Mouse (Mus musculus) embryonic facial prominence, embryonic 15.5 days (tissue): ENCODE results near the gene Znrf3. TPM values are rescaled to one million over a fixed set of nuclear protein-coding genes. Genes with fewer than 3 reads are reported as not detected.
A peak's percentile ranks its signal among the peaks of the same experiment; 100 is the strongest.

Experiments used
- ATAC-seq: fragments of 200-750 bp; cut with Nextera tagmentation; 2 replicates; pipeline ENCODE4 v1.8.0; 2017; ENCODE audit warnings: low read depth, moderate TSS enrichment; ENCODE audit not compliant: insufficient number of reproducible peaks, low FRiP score, low TSS enrichment
- H3K27ac ChIP-seq: fragments of 300-500 bp; sonication (generic); replicated peaks from 2 replicates; pipeline ENCODE4 v1.5.1; 2015; ENCODE audit warnings: mild to moderate bottlenecking, inconsistent platforms
- H3K27me3 ChIP-seq: fragments of 300-500 bp; sonication (generic); 2 replicates; pipeline ENCODE4 v1.6.1; 2015; ENCODE audit warnings: inconsistent platforms
- H3K36me3 ChIP-seq: fragments of 300-500 bp; sonication (generic); 2 replicates; pipeline ENCODE4 v1.6.1; 2015; ENCODE audit warnings: mild to moderate bottlenecking, inconsistent platforms
- H3K4me1 ChIP-seq: fragments of 300-500 bp; sonication (generic); 2 replicates; pipeline ENCODE4 v1.6.1; 2015; ENCODE audit warnings: inconsistent platforms
- H3K4me2 ChIP-seq: fragments of 300-500 bp; sonication (generic); replicated peaks from 2 replicates; pipeline ENCODE4 v1.6.1; 2015; ENCODE audit warnings: mild to moderate bottlenecking, inconsistent platforms
- H3K4me3 ChIP-seq: fragments of 300-500 bp; sonication (generic); replicated peaks from 2 replicates; pipeline ENCODE4 v1.5.1; 2015; ENCODE audit warnings: mild to moderate bottlenecking, inconsistent platforms
- H3K9ac ChIP-seq: fragments of 300-500 bp; sonication (generic); 2 replicates; pipeline ENCODE4 v1.6.1; 2015; ENCODE audit warnings: inconsistent platforms
- H3K9me3 ChIP-seq: fragments of 300-500 bp; sonication (generic); replicated peaks from 2 replicates; pipeline ENCODE4 v1.6.1; 2016; ENCODE audit warnings: inconsistent platforms
- WGBS: fragments of 180-500 bp; shearing (Covaris S2); methylation state at CpG from one replicate; pipeline ENCODE4 v1.1.7; 2015; 5-methylcytosine and 5-hydroxymethylcytosine counted together
- polyA plus RNA-seq: library from polyadenylated mRNA; unstranded; fragments of >200 nt; fragmentation: Nextera tagmentation; extraction: Ambion mirVana; gene quantifications from 2 replicates; pipeline ENCODE4 v1.2.1, GENCODE M21; 2015

The Znrf3 gene
- polyA plus RNA-seq, 1 experiment from 2014 or later = 16.9 TPM

DNA sequence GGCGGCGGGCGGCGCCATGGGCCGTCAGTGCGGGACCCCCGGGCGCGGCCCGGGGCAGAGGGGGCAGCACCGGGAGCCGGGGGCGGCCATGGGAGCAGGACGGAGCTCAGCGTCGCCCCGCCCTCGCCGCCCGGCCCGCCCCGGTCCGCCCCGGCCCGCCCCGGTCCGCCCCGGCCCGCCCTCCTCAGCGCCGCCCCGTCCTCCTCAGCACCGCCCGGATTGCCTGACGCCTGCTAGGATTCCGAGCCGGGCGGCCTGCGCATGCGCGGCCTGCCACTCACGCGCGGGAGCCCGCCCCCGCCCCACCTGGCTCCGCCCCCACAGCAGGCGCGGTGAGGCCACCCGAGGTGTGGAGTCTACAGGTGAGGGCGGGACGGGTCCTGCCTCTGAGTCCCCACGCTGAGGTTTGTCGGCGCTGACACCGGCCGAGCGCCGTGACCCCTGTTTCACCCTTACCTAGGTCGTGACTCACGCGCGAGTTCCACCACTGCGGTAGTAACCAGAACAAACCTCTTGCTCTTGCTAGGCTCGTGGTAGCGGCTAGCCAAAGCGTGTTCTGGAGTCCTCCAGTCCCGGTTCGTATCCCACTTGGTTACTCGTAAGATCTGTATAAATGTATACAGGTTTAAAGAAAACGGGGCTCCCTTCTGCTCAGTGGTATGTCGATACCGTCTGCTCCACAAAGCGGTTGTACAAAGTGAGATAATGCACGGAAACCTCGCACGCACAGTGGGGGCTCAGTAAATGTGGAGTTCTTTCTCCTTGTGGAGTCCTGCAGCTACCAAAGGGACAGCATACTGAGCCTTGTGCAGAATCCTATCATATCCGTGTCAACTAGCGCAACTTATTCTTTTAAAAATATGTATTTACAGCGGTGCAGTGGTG, 182.9 kb downstream of the Znrf3 start, which contains the start of gene Kremen1:
Gene Kremen1 (minus strand): TSS at position 51 of the 885 bp plus-strand sequence.
- H3K27ac ChIP-seq = peak within 1 kb of the TSS; percentile 84
- H3K4me2 ChIP-seq = peak within 1 kb of the TSS; percentile 57
- H3K36me3 ChIP-seq = no peaks in the 10 kb centered on the region
- H3K4me3 ChIP-seq = peak within 1 kb of the TSS; percentile 96
- H3K4me1 ChIP-seq = peaks cover 30% of the 10 kb centered on the region
- peak; percentile 97 for ATAC-seq
- no peaks in the 10 kb centered on the region for H3K9me3 ChIP-seq
- H3K9ac ChIP-seq = peak within 1 kb of the TSS; percentile 93
- WGBS = 2% methylated on average over 66 of the region's 80 CpGs
- H3K27me3 ChIP-seq = no peaks in the 10 kb centered on the region

DNA sequence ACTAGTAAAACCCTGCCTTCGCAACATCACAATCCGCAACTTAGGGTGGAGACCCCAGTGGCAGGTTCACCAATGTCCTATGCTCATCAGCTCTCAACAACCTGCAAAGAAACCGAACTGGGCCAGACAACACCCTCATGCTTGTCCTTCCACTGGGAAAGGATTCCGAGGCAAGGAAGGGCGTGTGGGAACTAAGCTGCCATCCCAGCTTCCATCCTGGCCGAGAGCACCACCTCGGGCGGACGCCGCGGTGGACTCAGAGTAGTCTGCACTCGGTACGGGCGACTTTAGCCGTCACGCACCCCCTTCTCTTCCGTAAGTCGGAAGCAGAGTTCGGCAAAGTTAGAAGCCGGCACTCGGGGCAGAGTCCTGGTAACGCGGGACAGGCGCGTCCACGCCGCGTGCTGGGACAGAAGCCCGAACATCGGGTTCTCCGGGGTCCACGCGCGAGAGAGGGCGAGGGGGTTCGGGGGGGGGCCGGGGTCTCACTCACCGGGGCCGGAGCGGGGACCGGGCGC, 183.6 kb downstream of the Znrf3 start:
- no peaks in the 10 kb centered on the region for H3K36me3 ChIP-seq
- no peaks in the 10 kb centered on the region for H3K27me3 ChIP-seq
- peak overlapping the region; percentile 57 for H3K4me2 ChIP-seq
- under 1% methylated on average over 42 of the region's 42 CpGs for WGBS
- no peak; the same call in 1 of the 2 replicates for ATAC-seq
- H3K27ac ChIP-seq = peak overlapping the region; percentile 84
- peak overlapping the region; percentile 96 for H3K4me3 ChIP-seq
- peaks cover 37% of the 10 kb centered on the region for H3K4me1 ChIP-seq
- H3K9me3 ChIP-seq = no peaks in the 10 kb centered on the region
- peak overlapping the region; percentile 93 for H3K9ac ChIP-seq

DNA sequence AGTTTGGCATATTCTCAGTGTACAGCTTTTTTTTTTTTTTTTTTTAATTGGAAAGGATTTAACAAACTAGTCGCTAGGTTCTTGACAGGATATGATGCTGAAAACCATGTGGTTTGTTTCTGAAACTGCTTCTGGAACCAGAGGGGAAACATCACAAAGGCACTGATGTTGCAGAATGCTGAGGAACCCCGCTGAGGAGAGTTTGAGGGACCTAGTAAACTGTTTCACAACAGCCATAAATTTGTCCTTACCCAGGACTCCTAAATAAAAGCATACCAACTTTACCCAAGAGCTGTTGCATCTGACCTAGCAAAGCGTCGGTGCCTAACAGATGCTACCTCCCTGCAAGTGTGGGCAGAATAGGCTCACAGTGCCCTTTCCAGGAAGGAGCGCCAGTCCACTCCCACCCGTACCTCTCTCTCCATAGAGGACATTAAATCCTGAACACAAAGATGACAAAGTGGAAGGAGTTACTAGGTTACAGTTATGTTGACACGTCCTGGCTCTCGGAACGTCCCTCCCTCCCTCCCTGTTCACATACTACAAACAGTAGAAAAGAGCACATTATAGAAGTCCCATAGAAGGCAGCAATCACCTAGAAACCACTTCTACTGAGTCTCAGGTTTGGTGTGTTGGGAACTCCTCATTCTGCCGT, 184.6 kb downstream of the Znrf3 start:
- Histone ChIP-seq H3K4me3 (peak overlapping the region; percentile 96), H3K27me3 (no peaks in the 10 kb centered on the region), H3K4me1 (peaks cover 46% of the 10 kb centered on the region), H3K36me3 (no peaks in the 10 kb centered on the region), H3K4me2 (peak overlapping the region; percentile 57), H3K27ac (peak overlapping the region; percentile 84), H3K9me3 (no peaks in the 10 kb centered on the region), H3K9ac (no peak overlapping the region)
- no peak for ATAC-seq
- 30% methylated on average over 10 of the region's 10 CpGs for WGBS

DNA sequence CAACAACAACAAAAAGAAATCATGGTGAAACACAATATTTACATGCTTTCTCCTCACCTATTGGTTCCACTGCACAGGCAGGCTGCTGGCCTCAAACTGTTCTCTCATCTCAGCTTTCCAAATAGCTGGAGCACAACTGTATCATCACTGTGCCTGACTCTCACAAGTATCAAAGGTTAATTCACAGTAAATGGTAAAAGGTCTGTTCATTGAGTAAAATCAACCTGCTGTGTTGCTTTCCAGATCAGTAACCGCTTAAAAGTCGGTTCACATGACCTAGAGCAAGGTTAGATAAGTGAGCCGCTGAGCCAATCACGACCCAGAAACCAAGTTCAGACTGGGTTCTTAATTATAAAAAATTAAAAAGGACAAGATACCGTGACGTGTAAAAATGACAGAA, 186.6 kb downstream of the Znrf3 start:
- Histone ChIP-seq H3K9me3 (no peaks in the 10 kb centered on the region), H3K4me1 (peaks cover 63% of the 10 kb centered on the region), H3K9ac (no peak overlapping the region), H3K36me3 (no peaks in the 10 kb centered on the region), H3K27me3 (no peaks in the 10 kb centered on the region), H3K27ac (no peak overlapping the region), H3K4me3 (no peak overlapping the region), H3K4me2 (no peak overlapping the region)
- no peak for ATAC-seq
- WGBS = 94% methylated on average over 6 of the region's 6 CpGs

- Histone ChIP-seq H3K4me3 (no peak overlapping the region), H3K27me3 (no peaks in the 10 kb centered on the region), H3K4me2 (no peak overlapping the region), H3K27ac (peak overlapping the region; percentile 90), H3K9me3 (no peaks in the 10 kb centered on the region), H3K4me1 (peaks cover 69% of the 10 kb centered on the region), H3K36me3 (no peaks in the 10 kb centered on the region), H3K9ac (no peak overlapping the region)
- 69% methylated on average over 13 of the region's 13 CpGs for WGBS
- no peak for ATAC-seq
Observed at GRCm38 (mm10) chr11:5257151-5257862, 187.3 kb downstream of the Znrf3 start.

DNA sequence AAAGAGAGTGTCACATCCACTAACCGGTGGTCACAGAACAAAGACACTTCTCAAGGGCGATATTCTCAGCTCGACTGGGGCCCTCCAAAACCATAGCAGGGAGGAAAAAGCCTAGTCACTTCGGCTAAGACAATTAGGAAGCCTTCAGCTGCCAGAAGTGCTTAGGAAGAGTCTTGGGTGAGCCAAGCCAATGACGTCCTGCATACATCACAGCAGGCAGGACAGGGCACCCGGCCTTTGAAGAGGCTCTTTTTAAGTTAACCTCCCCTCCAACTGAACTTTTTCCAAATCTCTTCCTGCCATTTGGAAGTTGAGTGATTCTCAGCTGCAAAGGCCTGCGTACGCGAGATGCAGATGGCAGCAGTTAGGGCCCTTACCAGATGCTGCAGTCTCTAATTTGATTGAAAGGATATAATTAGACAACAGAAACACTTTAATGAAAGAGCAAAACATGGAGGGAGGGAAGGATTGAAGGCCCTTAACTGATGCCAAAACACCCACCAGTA, 189.1 kb downstream of the Znrf3 start:
- peak; percentile 12; the same call in 1 of the 2 replicates for ATAC-seq
- Histone ChIP-seq H3K4me2 (no peak overlapping the region), H3K9me3 (no peaks in the 10 kb centered on the region), H3K27me3 (no peaks in the 10 kb centered on the region), H3K4me3 (no peak overlapping the region), H3K4me1 (peaks cover 82% of the 10 kb centered on the region), H3K9ac (no peak overlapping the region), H3K36me3 (no peaks in the 10 kb centered on the region), H3K27ac (peak overlapping the region; percentile 79)
- WGBS = 24% methylated on average over 9 of the region's 9 CpGs

- H3K36me3 ChIP-seq = no peaks in the 10 kb centered on the region
- WGBS = 50% methylated on average over 2 of the region's 2 CpGs
- H3K9me3 ChIP-seq = no peaks in the 10 kb centered on the region
- H3K9ac ChIP-seq = no peak overlapping the region
- ATAC-seq = no peak
- no peaks in the 10 kb centered on the region for H3K27me3 ChIP-seq
- H3K4me2 ChIP-seq = no peak overlapping the region
- no peak overlapping the region for H3K27ac ChIP-seq
- peaks cover 72% of the 10 kb centered on the region for H3K4me1 ChIP-seq
- H3K4me3 ChIP-seq = no peak overlapping the region
Observed at GRCm38 (mm10) chr11:5254016-5254415, 190.6 kb downstream of the Znrf3 start.

DNA sequence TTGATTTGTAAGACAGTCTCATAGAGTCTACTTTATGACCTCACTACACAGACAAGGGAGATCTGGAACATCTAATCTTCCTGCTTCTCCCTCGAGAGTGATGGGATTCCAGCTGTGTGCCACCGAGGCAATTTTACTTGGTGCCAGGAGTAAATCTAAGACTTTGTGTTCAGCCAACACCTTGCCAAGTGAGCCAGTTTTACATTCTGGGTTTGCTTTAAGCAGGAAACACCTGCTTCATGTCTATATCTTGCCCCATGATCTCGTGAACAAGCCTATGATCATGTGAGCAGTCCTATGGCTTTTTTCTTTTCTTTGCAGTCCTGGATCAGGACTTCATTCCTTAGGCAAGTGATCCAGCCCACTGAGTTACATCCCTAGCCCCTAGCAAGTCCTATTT, 191.1 kb downstream of the Znrf3 start:
- H3K4me2 ChIP-seq = no peak overlapping the region
- H3K36me3 ChIP-seq = no peaks in the 10 kb centered on the region
- H3K9me3 ChIP-seq = no peaks in the 10 kb centered on the region
- no peak overlapping the region for H3K27ac ChIP-seq
- H3K27me3 ChIP-seq = no peaks in the 10 kb centered on the region
- WGBS = 47% methylated on average over 3 of the region's 3 CpGs
- peaks cover 70% of the 10 kb centered on the region for H3K4me1 ChIP-seq
- H3K9ac ChIP-seq = no peak overlapping the region
- H3K4me3 ChIP-seq = no peak overlapping the region
- ATAC-seq = no peak

DNA sequence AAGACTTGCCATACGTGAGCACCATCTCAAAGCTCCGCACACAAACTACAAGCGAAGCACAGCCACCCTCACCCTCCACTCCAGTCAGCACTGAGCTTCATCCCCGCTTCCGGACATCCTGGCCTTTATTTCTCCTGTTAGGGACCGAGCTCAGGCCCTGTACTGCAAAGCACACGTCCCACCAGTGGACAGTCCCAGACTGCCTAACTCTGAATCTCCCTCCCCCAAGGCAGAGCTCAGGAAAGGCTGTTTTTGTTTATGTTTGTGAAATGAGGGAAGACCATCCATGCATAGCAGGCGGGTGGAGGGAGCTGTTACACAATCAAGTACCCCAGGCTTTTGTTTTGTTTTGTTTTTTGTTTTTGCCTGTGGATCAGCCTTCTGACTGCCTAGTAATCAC, 191.9 kb downstream of the Znrf3 start:
- Histone ChIP-seq H3K4me2 (no peak overlapping the region), H3K9me3 (no peaks in the 10 kb centered on the region), H3K4me1 (peaks cover 69% of the 10 kb centered on the region), H3K27me3 (no peaks in the 10 kb centered on the region), H3K9ac (no peak overlapping the region), H3K36me3 (no peaks in the 10 kb centered on the region), H3K4me3 (no peak overlapping the region), H3K27ac (peak overlapping the region; percentile 48)
- WGBS = 72% methylated on average over 8 of the region's 8 CpGs
- 0 out of 2 replicates have a peak, but pooled peaks have one; percentile 23 for ATAC-seq

DNA sequence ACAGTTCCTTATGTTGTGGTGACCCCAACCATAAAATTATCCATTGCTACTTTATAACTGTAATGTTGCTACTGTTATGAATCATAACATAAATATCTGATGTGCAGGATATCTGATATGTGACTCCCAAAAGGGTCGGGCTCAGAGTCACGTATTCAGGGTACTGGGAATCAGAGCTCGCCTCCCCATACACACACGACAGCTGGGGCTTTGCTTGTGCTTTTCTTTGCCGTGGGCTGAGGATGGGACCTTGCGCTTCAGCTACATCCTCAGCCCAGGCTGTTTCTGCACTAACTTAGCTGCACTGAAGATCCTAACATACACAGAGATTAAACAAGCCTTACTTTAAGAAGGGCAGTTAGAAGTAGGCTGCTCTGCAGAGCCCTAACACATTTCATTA, 193.5 kb downstream of the Znrf3 start:
- no peak overlapping the region for H3K9ac ChIP-seq
- ATAC-seq = no peak
- H3K4me1 ChIP-seq = peaks cover 58% of the 10 kb centered on the region
- no peak overlapping the region for H3K4me2 ChIP-seq
- peak overlapping the region; percentile 71 for H3K27ac ChIP-seq
- H3K27me3 ChIP-seq = no peaks in the 10 kb centered on the region
- WGBS = 22% methylated on average over 6 of the region's 6 CpGs
- H3K36me3 ChIP-seq = no peaks in the 10 kb centered on the region
- no peaks in the 10 kb centered on the region for H3K9me3 ChIP-seq
- no peak overlapping the region for H3K4me3 ChIP-seq

DNA sequence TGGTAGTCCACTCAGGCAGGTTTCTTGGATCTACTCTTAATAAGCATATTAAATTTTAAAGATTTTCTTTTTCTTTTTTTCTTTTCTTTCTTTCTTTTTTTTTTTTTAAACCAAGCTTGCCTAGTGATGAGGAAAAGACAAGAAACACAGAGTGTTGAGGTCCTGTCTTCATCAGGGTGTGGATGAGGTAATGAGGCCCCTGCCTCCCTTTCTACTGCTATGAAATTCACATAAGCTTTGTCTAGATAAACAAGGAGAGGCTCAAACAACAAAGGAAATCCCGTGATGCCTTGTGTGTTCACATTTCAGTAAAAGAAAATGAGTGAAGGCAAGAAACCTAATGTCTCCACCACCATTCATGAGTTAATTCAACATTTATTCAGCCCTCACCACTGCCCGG, 196.4 kb downstream of the Znrf3 start:
- no peak for ATAC-seq
- Histone ChIP-seq H3K9ac (no peak overlapping the region), H3K27me3 (no peaks in the 10 kb centered on the region), H3K4me2 (no peak overlapping the region), H3K4me1 (peaks cover 58% of the 10 kb centered on the region), H3K27ac (no peak overlapping the region), H3K9me3 (no peaks in the 10 kb centered on the region), H3K4me3 (no peak overlapping the region), H3K36me3 (peaks cover under 1% of the 10 kb centered on the region; the same call in 1 of the 2 replicates)
- WGBS = 58% methylated on average over 2 of the region's 2 CpGs
